Mouse (Mus musculus) embryonic stem cell, embryonic (primary cell): Measurements from ENCODE around the gene Gm44502.

ENCODE experiments used
- CTCF ChIA-PET, 4 experiments: fragments of 300-600 bp in 2 of 4; fragments of 350-600 bp in 2 of 4; sonication (Branson Sonifier 250); formaldehyde crosslinking; loops; one replicate each; lab custom pipeline; 2022; ENCODE audit warnings: inconsistent platforms in 2 of 4; lab: Charles Lee
- POLR2A ChIA-PET, 4 experiments: fragments of 300-600 bp in 2 of 4; fragments of 350-600 bp in 2 of 4; sonication (Branson Sonifier 250); formaldehyde crosslinking; loops; one replicate each; lab custom pipeline; 2022; ENCODE audit warnings: antibody characterized with exemption in 4 of 4, inconsistent platforms in 1 of 4; lab: Charles Lee

Gene Gm44502

DNA sequence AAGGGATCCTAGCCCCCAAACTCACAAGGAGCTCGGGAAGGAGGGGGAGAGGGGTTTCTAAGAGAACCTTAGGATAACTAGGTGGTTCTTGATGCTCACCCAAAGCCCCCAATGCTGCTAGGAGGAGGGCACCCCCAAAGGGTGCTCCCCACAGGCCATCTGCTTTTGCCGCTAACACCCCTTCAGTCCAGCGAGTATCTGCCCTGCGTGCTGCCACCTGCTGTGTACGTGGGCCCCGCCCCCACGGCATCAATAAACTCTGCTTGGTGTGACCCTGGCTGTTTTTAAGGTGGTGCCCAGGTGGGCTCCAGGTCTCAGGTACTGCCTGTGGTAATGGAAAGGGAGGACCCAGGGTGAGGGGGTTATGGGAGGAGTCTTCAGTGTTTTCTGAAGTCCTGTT, 32.7 kb upstream of the Gm44502 start:
- ChIA-PET CTCF (no interaction called here), POLR2A (interaction anchor here in 2 of 4 experiments (1.0 to 1.8 kb wide), 2 partner anchors 14 kb away, joined by 3 to 4 read pairs; no protein-coding TSS in a partner anchor)

DNA sequence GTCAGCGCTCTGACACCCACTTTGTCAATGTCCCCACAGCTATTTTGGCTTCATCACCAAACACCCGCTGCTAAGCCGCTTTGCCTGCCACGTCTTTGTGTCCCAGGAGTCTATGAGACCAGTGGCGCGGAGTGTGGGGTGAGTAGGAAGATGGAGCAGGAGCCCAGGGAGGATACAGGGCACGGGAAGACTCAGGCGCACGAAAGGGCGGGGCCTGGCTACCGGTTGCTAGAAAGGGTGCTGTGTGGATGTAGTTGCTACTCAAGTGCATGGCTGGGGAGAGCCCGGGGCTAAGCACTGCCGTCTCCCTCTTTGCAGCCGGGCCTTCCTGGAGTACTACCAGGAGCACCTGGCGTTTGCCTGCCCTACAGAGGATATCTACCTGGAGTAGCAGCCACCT, 31.8 kb upstream of the Gm44502 start:
- POLR2A ChIA-PET = interaction anchor here in 1 of 4 experiments (1.8 kb wide), 1 partner anchor 15 kb away, joined by 4 read pairs; no protein-coding TSS in a partner anchor
- CTCF ChIA-PET = no interaction called here

DNA sequence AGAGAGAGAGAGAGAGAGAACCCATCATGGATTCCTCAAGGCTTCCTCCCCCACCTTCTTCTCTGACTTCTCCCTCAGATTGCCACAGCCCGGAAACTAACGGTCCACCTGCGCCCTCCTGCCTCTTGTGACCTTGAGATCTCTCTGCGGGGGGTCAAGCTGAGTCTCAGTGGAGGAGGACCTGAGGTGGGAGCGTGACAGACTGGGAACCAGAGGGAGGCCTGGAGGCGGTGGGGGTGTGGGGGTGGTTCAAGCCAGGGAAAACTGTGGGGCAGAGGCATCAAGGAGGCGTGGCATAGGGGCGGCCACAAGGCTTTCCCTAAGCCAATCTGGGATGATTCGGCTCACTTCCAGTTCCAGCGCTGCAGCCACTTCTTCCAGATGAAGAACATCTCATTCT, 30.8 kb upstream of the Gm44502 start:
- ChIA-PET CTCF (interaction anchor here in 2 of 4 experiments (0.6 to 1.1 kb wide), 3 partner anchors 10 to 87 kb away, joined by 3 read pairs; no protein-coding TSS in a partner anchor), POLR2A (interaction anchor here in 3 of 4 experiments (0.6 to 1.8 kb wide), 4 partner anchors 16 to 104 kb away, joined by 3 to 4 read pairs (median 4); no protein-coding TSS in a partner anchor)

DNA sequence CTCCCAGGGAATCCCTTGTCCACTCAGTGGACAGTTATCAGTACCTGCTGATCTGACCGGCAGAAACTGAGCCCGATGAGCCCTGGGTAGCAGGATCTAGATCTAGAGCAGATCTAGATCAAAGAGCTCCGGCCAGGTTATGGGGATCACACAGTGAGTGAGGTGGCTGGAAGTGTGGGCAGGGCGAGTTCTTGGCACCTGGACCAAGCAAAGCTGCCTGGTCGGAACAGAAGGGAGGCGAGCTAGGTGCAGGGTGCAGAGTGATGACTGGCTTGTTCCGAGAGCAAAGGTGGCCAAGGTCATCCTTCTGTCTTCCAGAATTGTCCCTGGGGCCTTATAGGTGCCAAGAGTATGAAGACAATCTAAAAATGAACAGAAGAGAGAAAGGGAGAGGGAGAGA, 30.3 kb upstream of the Gm44502 start:
- ChIA-PET POLR2A (interaction anchor here in 3 of 4 experiments (0.6 to 2.1 kb wide), 4 partner anchors 16 to 104 kb away, joined by 3 to 6 read pairs (median 4); partner anchors contain the start of genes C730034F03Rik (in 1 of the 3), Chkb (in 1 of the 3) and Gm44502 (in 1 of the 3)), CTCF (interaction anchor here in 2 of 4 experiments (0.6 to 1.1 kb wide), 3 partner anchors 10 to 88 kb away, joined by 3 read pairs; no protein-coding TSS in a partner anchor)

DNA sequence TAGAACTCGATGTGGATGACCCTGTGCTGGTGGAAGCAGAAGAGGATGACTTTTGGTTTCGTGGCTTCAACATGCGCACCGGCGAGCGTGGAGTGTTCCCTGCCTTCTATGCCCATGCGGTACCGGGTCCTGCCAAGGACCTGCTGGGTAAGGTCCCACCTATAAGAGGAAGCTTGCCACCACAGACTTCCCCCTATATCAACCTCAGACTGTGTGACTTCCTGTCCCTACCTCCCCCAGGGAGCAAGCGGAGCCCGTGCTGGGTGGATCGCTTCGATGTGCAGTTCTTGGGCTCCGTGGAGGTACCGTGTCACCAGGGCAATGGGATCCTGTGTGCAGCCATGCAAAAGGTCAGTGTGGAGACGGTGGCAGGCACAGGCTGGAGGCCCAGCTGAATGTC, 29.4 kb upstream of the Gm44502 start:
- CTCF ChIA-PET = no interaction called here
- POLR2A ChIA-PET = interaction anchor here in 1 of 4 experiments (2.1 kb wide), 1 partner anchor 30 kb away, joined by 6 read pairs; the partner anchor contains the start of genes C730034F03Rik, Chkb and Gm44502

DNA sequence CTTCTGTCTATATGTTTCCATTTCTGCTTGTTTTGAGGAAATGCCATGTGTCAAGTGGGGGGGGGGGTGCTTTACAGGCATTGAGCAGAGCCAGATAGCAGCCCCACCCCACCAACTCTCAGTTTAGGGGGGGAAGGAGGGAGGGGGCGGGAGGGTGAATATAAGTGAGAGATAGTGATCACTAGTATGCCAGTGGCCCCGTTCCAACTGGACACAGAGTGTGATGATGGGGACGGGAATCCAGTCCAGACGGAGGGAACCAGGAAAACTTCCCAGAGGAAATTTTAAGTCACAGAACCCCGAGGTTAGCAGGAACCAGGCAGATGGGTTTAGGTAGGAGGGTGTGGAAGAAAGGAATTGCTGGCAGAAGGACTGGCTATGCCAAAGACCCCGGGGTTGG, 26.1 kb upstream of the Gm44502 start:
- CTCF ChIA-PET = interaction anchor here in 2 of 4 experiments (0.5 to 0.7 kb wide), 2 partner anchors 139 to 150 kb away, joined by 3 read pairs; no protein-coding TSS in a partner anchor
- POLR2A ChIA-PET = interaction anchor here in 3 of 4 experiments (0.6 to 1.4 kb wide), 7 partner anchors 9 to 86 kb away, joined by 3 to 8 read pairs (median 5); partner anchors contain the start of genes C730034F03Rik (in 1 of the 3), Chkb (in 1 of the 3), Gm44502 (in 1 of the 3) and Shank3 (in 1 of the 3)

DNA sequence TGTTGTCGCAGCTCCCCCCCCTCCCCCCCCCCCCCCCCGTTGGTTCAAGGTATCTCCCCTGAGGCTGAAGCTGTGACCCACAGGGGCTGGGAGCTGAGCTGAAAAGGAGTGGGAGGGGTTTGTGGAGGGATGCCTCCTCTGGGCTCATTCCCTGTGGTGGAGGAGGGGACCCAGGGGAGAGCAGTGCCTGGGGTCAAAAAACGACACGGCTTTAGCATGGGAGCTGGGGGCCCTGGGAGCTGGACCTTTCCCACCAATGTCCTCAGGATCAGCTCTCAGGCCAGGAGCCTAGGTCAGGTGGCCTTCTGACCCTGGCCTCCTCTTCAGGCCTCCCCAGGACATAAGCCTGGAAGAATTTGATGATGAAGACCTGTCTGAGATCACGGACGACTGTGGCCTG, 25.4 kb upstream of the Gm44502 start:
- ChIA-PET CTCF (interaction anchor here (0.6 to 0.7 kb wide), 4 partner anchors 86 to 489 kb away, joined by 3 to 7 read pairs (median 3); no protein-coding TSS in a partner anchor), POLR2A (interaction anchor here (0.5 to 1.4 kb wide), 19 partner anchors 8 to 395 kb away, joined by 3 to 8 read pairs (median 3); partner anchors contain the start of genes Chkb (in 2 of the 4), Tymp (in 2 of the 4), Arsa (in 1 of the 4) and C730034F03Rik (in 1 of the 4))

DNA sequence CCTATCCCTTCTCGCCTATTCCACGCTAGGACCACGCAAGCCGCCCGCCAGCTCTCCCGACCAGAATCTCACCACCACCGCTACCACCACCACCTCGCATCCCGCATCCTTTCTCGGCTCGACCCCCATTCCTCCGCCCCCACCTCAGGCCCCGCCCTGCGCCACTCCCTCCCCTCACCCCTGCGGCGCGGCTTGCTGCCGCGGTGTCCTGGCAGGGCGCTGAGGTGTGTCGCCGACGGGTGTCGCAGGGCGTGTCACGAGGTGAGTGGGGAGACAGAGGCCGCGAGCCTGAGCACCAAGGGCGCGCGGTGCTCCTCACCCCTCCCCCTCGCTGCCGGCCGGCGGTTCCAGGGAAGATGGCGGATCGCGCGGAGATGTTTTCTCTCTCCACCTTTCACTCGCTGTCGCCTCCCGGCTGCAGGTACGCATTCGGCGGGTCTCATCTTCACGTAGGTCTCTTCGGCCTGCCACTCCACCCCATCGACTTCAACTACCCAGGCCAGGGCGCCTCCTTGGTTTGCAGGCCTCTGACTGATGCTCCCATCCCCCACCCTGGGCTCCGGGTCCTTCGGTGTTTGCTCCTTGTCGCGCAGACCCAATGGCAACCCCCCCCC, 24.5 kb upstream of the Gm44502 start, which contains the start of gene Mapk8ip2:
Gene Mapk8ip2, plus strand, starts transcription at position 49 of the 614 bp plus-strand sequence.
- ChIA-PET POLR2A (interaction anchor here in 3 of 4 experiments (0.7 to 1.4 kb wide), 17 partner anchors 10 to 146 kb away, joined by 3 to 9 read pairs (median 4); partner anchors contain the start of genes Arsa (in 1 of the 3), C730034F03Rik (in 1 of the 3), Chkb (in 1 of the 3) and Gm44502 (in 1 of the 3)), CTCF (interaction anchor here in 2 of 4 experiments (0.6 to 1.0 kb wide), 5 partner anchors 11 to 488 kb away, joined by 3 to 5 read pairs (median 3); partner anchors contain the start of genes C730034F03Rik (in 1 of the 2), Chkb (in 1 of the 2), Gm44502 (in 1 of the 2) and Sco2 (in 1 of the 2))

DNA sequence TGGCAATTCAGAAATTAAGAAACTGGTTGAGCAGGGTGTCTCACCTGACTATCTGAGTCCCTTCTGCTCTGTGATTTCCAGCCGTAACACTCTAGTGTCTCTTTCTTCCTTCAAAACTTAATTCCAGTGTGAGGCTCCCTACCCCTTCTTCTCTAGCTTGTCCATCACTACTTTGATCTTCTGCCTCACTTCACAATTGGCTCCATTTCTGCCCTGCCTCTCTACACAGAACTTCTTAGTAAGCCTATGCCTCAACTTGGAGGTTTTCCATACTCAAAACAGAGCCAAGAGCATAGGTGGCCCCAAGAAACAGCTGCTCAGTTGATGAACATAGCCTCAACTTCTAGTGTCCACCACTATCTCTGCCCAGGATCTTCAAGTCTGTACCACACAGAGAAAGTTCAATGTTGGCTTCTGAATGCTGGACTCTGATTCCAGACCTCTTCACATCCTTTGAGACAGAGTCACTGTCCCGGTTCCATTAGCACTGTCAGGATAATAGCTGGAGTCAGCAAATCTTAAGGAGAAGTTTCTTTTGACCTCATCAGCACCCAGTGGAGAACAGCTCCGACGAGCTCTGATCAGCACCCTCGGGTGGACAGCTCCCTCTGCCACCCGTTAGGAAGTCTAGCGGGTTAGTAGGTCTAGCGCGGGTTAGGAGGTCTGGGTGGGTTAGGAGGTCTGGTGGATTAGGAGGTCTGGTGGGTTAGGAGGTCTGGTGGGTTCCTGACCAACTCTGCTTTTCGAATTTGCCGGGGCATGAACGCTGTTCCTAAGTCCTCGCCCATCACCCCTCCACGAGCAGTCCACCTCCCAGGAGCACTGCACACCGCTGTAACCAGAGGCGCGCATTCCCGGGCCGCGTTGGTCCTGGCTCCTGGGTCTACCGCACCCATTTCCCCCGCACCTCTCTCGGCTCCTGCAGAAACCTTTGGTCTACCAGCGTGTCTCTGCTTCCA, 23.7 kb upstream of the Gm44502 start:
- CTCF ChIA-PET = interaction anchor here (0.5 to 1.0 kb wide), 10 partner anchors 10 to 788 kb away, joined by 3 to 5 read pairs (median 3); partner anchors contain the start of genes Adm2 (in 1 of the 4), Arsa (in 1 of the 4), C730034F03Rik (in 1 of the 4) and Chkb (in 1 of the 4)
- POLR2A ChIA-PET = interaction anchor here in 3 of 4 experiments (0.7 to 1.3 kb wide), 16 partner anchors 10 to 138 kb away, joined by 3 to 9 read pairs (median 4); partner anchors contain the start of genes C730034F03Rik (in 2 of the 3), Chkb (in 2 of the 3), Gm44502 (in 2 of the 3) and Sbf1 (in 1 of the 3)

DNA sequence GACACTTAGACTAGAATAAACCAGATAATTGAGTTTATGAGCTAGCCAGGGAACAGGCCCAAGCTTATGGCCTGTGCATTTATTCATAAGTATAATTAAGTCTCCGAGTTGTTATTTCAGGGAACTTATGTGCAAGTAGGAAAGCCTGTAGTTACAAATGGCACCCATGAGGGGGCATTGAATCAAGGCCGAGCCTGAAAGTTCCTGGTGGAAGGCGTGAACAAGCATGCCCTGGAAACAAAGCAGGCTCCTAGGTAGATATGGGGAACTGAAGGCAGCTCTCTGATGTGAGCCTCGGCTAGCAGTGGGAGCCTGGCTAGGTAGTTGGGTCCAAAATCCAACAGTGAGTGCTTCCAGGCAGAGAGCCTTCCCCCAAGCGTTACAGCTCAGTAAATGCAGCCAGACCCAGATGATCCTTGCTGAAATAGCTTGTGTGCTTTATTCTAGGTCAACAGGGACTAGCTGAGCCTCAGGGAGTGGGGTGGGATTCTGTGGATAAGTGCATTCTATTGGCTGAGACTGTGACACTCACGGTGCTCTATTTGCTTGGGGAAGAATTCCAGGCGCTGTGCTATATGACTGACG, 13.1 kb upstream of the Gm44502 start:
- CTCF ChIA-PET = interaction anchor here (0.6 to 1.8 kb wide), 9 partner anchors 11 to 568 kb away, joined by 3 to 8 read pairs (median 4); partner anchors contain the start of genes C730034F03Rik (in 2 of the 4), Chkb (in 2 of the 4), Gm44502 (in 2 of the 4) and Sco2 (in 1 of the 4)
- POLR2A ChIA-PET = interaction anchor here in 2 of 4 experiments (0.6 to 2.3 kb wide), 6 partner anchors 11 to 759 kb away, joined by 3 to 11 read pairs (median 5); partner anchors contain the start of genes C730034F03Rik (in 2 of the 2), Chkb (in 2 of the 2), Gm44502 (in 2 of the 2) and Cpt1b (in 1 of the 2)

DNA sequence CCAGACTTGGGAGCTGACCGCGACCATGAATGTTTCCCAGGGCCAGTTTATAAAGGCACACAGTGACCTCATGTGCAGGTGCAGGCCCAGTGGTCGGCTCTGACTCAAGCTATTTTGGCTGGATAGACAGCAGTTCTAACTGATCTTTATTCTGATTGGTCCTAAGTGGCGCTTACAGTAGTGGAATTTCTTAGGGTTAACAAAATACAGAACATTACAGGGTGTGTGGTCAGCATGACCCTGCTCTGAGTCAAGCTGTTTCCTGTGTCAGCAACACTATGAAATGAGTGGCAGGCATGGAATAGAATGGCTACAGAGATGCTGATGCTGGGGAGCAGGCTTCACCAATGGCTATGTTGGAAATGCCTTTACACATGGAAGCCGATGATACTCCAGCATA, 6.4 kb upstream of the Gm44502 start:
- ChIA-PET POLR2A (no interaction called here), CTCF (no interaction called here)

DNA sequence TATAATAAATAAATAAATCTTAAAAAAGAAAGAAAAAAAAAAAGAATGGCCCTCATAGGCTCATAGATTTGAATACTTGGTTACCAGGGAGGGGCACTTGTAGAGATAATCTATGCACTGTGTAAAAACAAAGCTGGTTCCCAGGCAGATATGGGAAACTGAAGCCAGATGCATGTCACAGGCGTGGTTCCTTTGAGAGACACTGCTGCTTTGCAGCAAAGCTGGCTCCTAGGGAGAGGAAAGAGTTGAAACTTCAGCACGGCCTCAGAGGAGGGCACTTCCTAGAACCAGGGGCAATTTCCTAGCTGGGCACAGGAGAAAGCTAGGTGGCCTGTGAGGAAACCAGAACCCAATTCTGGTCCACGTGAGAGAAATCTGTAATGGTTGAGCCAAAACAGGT, 4.6 kb upstream of the Gm44502 start:
- POLR2A ChIA-PET = interaction anchor here in 3 of 4 experiments (0.6 to 1.1 kb wide), 3 partner anchors 8 to 135 kb away, joined by 3 read pairs; partner anchors contain the start of gene Cpt1b (in 1 of the 3)
- CTCF ChIA-PET = interaction anchor here in 1 of 4 experiments (0.8 kb wide), 1 partner anchor 41 kb away, joined by 3 read pairs; no protein-coding TSS in a partner anchor

DNA sequence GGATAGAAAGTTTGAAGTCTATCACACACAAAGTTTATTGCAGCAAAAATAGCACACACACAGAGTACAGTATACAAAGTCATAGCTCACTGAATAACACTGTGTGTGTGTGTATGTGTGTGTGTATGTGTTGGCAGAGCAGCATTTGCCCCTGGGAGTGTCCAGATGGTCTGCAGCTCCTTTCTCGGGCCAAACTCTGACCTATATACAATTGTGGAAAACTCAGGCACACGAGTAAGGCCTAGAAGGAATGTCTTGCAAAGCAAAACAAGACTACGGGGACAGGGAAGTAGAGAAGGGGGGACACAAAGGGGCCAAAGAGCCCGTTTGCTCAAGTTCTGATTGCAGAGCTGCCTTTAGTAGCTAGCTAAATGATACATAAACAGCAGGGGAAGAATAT, 3.5 kb upstream of the Gm44502 start:
- POLR2A ChIA-PET = interaction anchor here in 2 of 4 experiments (0.5 kb wide), 2 partner anchors 15 to 709 kb away, joined by 3 to 4 read pairs; no protein-coding TSS in a partner anchor

DNA sequence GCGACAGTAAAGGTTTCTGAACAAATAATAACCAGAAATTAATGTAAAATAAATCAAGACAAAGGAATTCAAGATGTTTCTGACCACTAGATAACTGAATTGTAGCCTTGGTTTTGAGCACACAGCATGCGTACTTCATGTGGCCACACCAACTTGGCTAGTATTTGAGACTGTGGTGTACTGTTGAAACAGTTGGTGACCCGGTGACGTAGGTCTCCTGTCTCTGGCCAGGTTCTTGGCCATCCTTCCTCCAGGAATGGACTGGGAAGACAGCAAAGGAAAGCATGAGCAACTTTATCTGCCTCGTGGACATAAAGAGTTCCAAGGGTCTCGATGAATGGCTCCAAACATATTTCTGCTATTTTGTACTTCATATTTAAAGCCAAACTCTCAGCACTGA, 2.3 kb upstream of the Gm44502 start:
- CTCF ChIA-PET = no interaction called here

More for the DNA sequence above, 3.5 kb upstream of the Gm44502 start:
- CTCF ChIA-PET = interaction anchor here in 1 of 4 experiments (1.1 kb wide), 1 partner anchor 43 kb away, joined by 3 read pairs; no protein-coding TSS in a partner anchor

DNA sequence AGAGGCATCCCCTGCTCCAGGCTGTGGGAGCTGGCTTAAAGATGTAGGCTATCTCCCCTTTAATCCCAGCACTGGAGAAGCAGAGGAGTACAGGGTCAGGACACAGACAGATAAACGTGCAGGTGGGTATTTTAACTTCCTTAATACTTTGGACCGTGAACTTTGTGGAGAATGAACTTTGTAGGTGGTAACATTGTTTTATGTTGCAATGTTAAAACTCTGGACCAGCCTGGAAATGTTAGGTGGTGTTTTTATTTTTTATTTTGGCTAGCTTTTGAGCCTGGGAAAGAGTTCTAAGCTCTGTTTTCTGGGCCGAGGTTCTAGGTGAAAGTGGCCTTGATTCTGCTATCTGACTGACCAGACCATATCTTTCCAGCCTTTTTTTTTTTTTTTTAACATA, 1.8 kb upstream of the Gm44502 start:
- ChIA-PET CTCF (interaction anchor here in 2 of 4 experiments (0.7 to 2.5 kb wide), 3 partner anchors 58 to 506 kb away, joined by 3 to 18 read pairs (median 6); partner anchors contain the start of gene Sco2 (in 1 of the 2)), POLR2A (interaction anchor here in 3 of 4 experiments (0.6 to 3.6 kb wide), 11 partner anchors 10 to 727 kb away, joined by 3 to 50 read pairs (median 4); partner anchors contain the start of gene Sco2 (in 1 of the 3))

More for the DNA sequence above, 2.3 kb upstream of the Gm44502 start:
- POLR2A ChIA-PET = interaction anchor here in 3 of 4 experiments (0.6 to 3.6 kb wide), 3 partner anchors 53 to 727 kb away, joined by 4 to 50 read pairs (median 5); partner anchors contain the start of gene Sco2 (in 1 of the 3)

DNA sequence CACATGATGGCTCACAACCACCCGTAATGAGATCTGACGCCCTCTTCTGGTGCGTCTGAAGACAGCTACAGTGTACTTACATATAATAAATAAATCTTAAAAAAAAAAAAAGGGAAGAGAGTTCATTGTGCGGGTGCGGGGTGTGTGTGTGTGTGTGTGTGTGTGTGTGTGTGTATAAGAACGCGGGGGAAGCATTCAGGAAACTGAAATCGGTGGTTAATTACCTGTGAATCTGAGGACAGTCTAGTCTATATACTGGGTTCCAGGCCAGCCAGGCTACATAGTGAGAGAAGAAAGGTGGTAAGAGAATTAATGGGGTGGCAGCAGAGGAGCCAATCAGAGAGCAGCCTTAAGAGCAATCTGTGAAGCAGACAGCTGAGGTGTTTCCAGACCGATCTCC, 1.3 kb upstream of the Gm44502 start:
- ChIA-PET CTCF (interaction anchor here in 3 of 4 experiments (0.6 to 2.5 kb wide), 8 partner anchors 45 to 685 kb away, joined by 3 to 18 read pairs (median 4); partner anchors contain the start of genes Sco2 (in 2 of the 3) and Arsa (in 1 of the 3)), POLR2A (interaction anchor here in 3 of 4 experiments (0.6 to 3.6 kb wide), 15 partner anchors 10 to 644 kb away, joined by 3 to 50 read pairs (median 5); partner anchors contain the start of genes Sco2 (in 2 of the 3), Lmf2 (in 1 of the 3), Mapk11 (in 1 of the 3) and Ncaph2 (in 1 of the 3))
